ENCODE assay signal across 26 mouse cellular contexts in genomic region chr1:89637670-89638069, GRCm38 (mm10).
DNase-seq lines count a peak whose midpoint lies in the region; ATAC-seq and TF ChIP-seq lines count a peak whose summit lies in the region.
"Had no signal": no experiment of that assay in that cellular context is flagged by ENCODE, and none has a peak within 500 bp of the region (broad histone marks: within the 10 kb centered on the region; RNA-seq: fewer than 3 reads in every experiment).

No protein-coding gene starts in this region.

- no peaks in the 10 kb centered on the region for H3K79me2 ChIP-seq in myocyte (ENCODE audit: control insufficient read depth, insufficient read depth)

- intact Hi-C loops in gastrocnemius, adult 2 months (cut with DNase I) = no loop called here
- intact Hi-C loops in heart, postnatal 36 days (cut with DNase I) = no loop called here

- no peak overlapping the region for H3K4me3 ChIP-seq in gastrocnemius, adult 2 months
- no peak overlapping the region for H3K4me3 ChIP-seq in heart, embryonic 12.5 days
- H3K4me3 ChIP-seq in heart, embryonic 15.5 days = no peak overlapping the region
- no peak overlapping the region for H3K4me3 ChIP-seq in myocyte
- H3K4me3 ChIP-seq: forebrain, embryonic 10.5 days; forebrain, embryonic 15.5 days; kidney, embryonic 15.5 days; layer of hippocampus, adult 2 months; midbrain, embryonic 13.5 days; stomach, embryonic 15.5 days had no signal

- no peak for TF ChIP-seq POLR2A in myocyte (IDR thresholded peaks at IDR 0.05; ENCODE audit: insufficient read length, low read depth)

- TF ChIP-seq CTCF in gastrocnemius, adult 2 months (IDR thresholded peaks at IDR 0.05) = no peak

- DNase-seq in gastrocnemius, adult 2 months = peak; percentile 73
- no peak for DNase-seq in gastrocnemius, adult 18-20 months (ENCODE audit: low spot score)
- DNase-seq in heart, postnatal 36 days = no peak
- no peak for DNase-seq in adrenal gland, adult 2 months
- DNase-seq: cerebellum, adult 8-10 months; cerebellum, postnatal 25 days; gastrocnemius, postnatal 14 days; kidney, adult 18-20 months; kidney, postnatal 25 days; liver; lung, adult 2 months; lung, postnatal 10 days; right cerebral cortex, postnatal 14 days had no signal

- H3K9me3 ChIP-seq in heart, embryonic 12.5 days (replicated peaks) = no peaks in the 10 kb centered on the region
- H3K9me3 ChIP-seq in heart, embryonic 15.5 days (replicated peaks) = no peaks in the 10 kb centered on the region
- H3K9me3 ChIP-seq: forebrain, embryonic 15.5 days; kidney, embryonic 15.5 days; midbrain, embryonic 13.5 days; stomach, embryonic 15.5 days had no signal

- H3ac ChIP-seq in myocyte (ENCODE audit: control insufficient read depth, insufficient read length) = no peak overlapping the region

- no peak overlapping the region for H3K4me2 ChIP-seq in heart, embryonic 12.5 days
- H3K4me2 ChIP-seq in heart, embryonic 15.5 days = no peak overlapping the region
- H3K4me2 ChIP-seq in myocyte (ENCODE audit: low read depth) = no peak overlapping the region
- H3K4me2 ChIP-seq: forebrain, embryonic 15.5 days; kidney, embryonic 15.5 days; midbrain, embryonic 13.5 days; stomach, embryonic 15.5 days had no signal

- peaks cover 26% of the 10 kb centered on the region for H3K36me3 ChIP-seq in heart, embryonic 12.5 days
- peaks cover 10% of the 10 kb centered on the region; the same call in 1 of the 2 replicates for H3K36me3 ChIP-seq in heart, embryonic 15.5 days
- H3K36me3 ChIP-seq in myocyte (ENCODE audit: control insufficient read depth, insufficient read depth) = peaks cover 21% of the 10 kb centered on the region

- no peak for ATAC-seq in heart, embryonic 12.5 days (ENCODE audit: insufficient number of reproducible peaks, low FRiP score)
- peak; percentile 44; the same call in 1 of the 2 replicates for ATAC-seq in heart, embryonic 15.5 days (replicated peaks; ENCODE audit: insufficient number of reproducible peaks, insufficient read depth, low FRiP score, low read depth)
- ATAC-seq: CD4-positive, CD25-positive, alpha-beta regulatory T cell, adult 4 months; hindbrain, embryonic 16.5 days; midbrain, embryonic 13.5 days had no signal

- peak overlapping the region; percentile 57 for H3K27ac ChIP-seq in gastrocnemius, adult 2 months
- peak overlapping the region; percentile 48; the same call in 1 of the 2 replicates for H3K27ac ChIP-seq in heart, embryonic 12.5 days (ENCODE audit: poor library complexity, severe bottlenecking)
- peak overlapping the region; percentile 12 for H3K27ac ChIP-seq in heart, embryonic 15.5 days
- H3K27ac ChIP-seq: forebrain, embryonic 10.5 days; forebrain, embryonic 15.5 days; kidney, embryonic 15.5 days; layer of hippocampus, adult 2 months; liver, embryonic 14.5 days; macrophage; midbrain, embryonic 13.5 days; stomach, embryonic 15.5 days had no signal

- peaks cover 14% of the 10 kb centered on the region for H3K4me1 ChIP-seq in heart, embryonic 12.5 days (replicated peaks)
- peaks cover 13% of the 10 kb centered on the region; the same call in 1 of the 2 replicates for H3K4me1 ChIP-seq in heart, embryonic 15.5 days (replicated peaks)
- H3K4me1 ChIP-seq: forebrain, embryonic 10.5 days; forebrain, embryonic 15.5 days; kidney, embryonic 15.5 days; stomach, embryonic 15.5 days had no signal

- 81% methylated on average over 4 of the region's 4 CpGs for WGBS in heart, embryonic 12.5 days
- WGBS in heart, embryonic 15.5 days = 77% methylated on average over 4 of the region's 4 CpGs

- no peaks in the 10 kb centered on the region for H3K27me3 ChIP-seq in heart, embryonic 12.5 days (replicated peaks)
- no peaks in the 10 kb centered on the region for H3K27me3 ChIP-seq in heart, embryonic 15.5 days
- no peaks in the 10 kb centered on the region for H3K27me3 ChIP-seq in myocyte (ENCODE audit: control insufficient read depth, insufficient read depth, insufficient read length)
- H3K27me3 ChIP-seq: forebrain, embryonic 15.5 days; kidney, embryonic 15.5 days; midbrain, embryonic 13.5 days; stomach, embryonic 15.5 days had no signal

- H3K9ac ChIP-seq in heart, embryonic 12.5 days = no peak overlapping the region
- H3K9ac ChIP-seq in heart, embryonic 15.5 days = no peak overlapping the region
- H3K9ac ChIP-seq: forebrain, embryonic 15.5 days; kidney, embryonic 15.5 days; liver, embryonic 14.5 days; midbrain, embryonic 13.5 days; stomach, embryonic 15.5 days had no signal

TF ChIP-seq in myocyte, 11 proteins besides CTCF, POLR2A, EP300 and RAD21:
- TF ChIP-seq MYOG (IDR thresholded peaks at IDR 0.05; ENCODE audit: control insufficient read depth in 1 of 3, insufficient read depth in 1 of 3, insufficient read length in 2 of 3, low read depth in 2 of 3) (peak; percentile 45 to 98 (median 94)), POLR2AphosphoS2 (IDR thresholded peaks at IDR 0.05; ENCODE audit: insufficient read length, low read depth) (no peak), MAX (IDR thresholded peaks at IDR 0.05; ENCODE audit: low read depth) (no peak), SRF (IDR thresholded peaks at IDR 0.05; ENCODE audit: control insufficient read depth, insufficient read length, low read depth) (no peak), TCF3 (IDR thresholded peaks at IDR 0.05; ENCODE audit: insufficient read length, low read depth) (peak; percentile 76), MYOD1 (IDR thresholded peaks at IDR 0.05; ENCODE audit: control insufficient read depth in 1 of 3, insufficient read length in 2 of 3, low read depth in 2 of 3) (peak; percentile 31 to 97 (median 89)), CEBPB (IDR thresholded peaks at IDR 0.05; ENCODE audit: insufficient read depth, poor library complexity, severe bottlenecking) (no peak), TCF12 (IDR thresholded peaks at IDR 0.05; ENCODE audit: insufficient read depth, poor library complexity, severe bottlenecking) (peak; percentile 15), REST (IDR thresholded peaks at IDR 0.05; ENCODE audit: insufficient read depth, insufficient read length) (no peak), USF1 (IDR thresholded peaks at IDR 0.05; ENCODE audit: low read depth) (no peak), E2F4 (IDR thresholded peaks at IDR 0.05; ENCODE audit: insufficient read depth) (no peak)
